Mouse (Mus musculus): ENCODE data around the gene Isl1. TPM values are rescaled to one million over a fixed set of nuclear protein-coding genes. Genes with fewer than 3 reads are reported as not detected.

The Isl1 gene
- polyA plus RNA-seq (2015; fragmentation: Nextera tagmentation; extraction: Ambion mirVana): 0.82 and 1.2 TPM in 2 replicates

DNA sequence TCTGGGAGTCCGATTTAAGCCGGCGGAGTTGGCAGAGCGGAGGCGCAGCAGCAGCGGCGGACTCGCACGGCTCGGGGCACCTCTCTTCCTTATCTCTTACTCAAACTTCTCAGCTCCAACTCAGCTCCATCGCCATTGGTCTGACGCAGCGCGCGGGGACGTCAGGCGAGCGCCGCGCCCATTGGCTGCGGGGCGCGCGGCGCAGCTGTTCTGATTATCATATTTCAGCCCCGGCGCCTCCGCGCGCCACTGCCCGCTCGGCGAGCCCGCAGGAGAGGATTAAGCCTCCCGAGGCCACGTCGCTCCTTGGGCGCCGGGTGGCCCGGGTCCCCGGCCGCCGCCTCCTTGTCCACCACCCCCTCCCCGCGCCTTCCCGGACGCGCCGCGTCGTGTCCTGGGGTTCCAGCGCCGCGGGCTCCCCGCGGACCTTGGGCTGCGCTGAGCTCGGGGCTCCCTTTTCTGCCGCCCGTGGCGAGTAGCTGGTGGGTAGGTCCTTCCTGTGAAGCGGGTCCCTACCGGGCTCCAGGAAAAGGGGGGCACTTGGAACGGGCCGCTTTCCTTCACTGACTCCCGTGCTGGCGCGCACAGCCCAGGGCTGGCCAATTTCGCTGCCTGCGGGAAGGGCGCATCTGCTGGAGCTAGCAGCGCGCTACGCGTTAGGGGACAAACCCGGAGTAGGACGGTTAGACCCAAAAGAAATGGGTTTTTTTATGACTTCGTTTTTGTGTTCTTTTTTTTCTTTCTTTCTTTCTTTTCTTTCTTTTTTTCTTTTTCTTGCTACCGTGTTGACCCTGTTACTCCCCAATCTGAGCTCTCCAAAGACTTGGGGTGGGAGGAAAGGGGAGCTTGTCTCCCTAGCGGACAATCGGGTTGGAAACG is at the start of gene Isl1:
Isl1 (minus strand) TSS at position 106 of the 879 bp plus-strand sequence.

Measured in spleen, postnatal 0 days (tissue).